Mouse (Mus musculus) spleen, adult 2 months (tissue): ENCODE measurements at regions not wholly inside any gene's neighbourhood (a gene's known extent, or its start where the extent isn't known, plus 50 kb on each side); places are given as distances from the start of the nearest gene placed in this dataset.

Experiments
- CTCF ChIP-seq: fragments of 200-500 bp; IDR thresholded peaks from 2 replicates; pipeline ENCODE4 v1.5.1; 2011; ENCODE audit warnings: mild to moderate bottlenecking, inconsistent platforms; ENCODE audit not compliant: insufficient read depth, insufficient read length, insufficient replicate concordance; ENCODE audit errors: extremely low read depth
- POLR2A ChIP-seq: fragments of 200-500 bp; IDR thresholded peaks from 2 replicates; pipeline ENCODE4 v1.6.1; 2011; ENCODE audit warnings: low read depth, low read length, inconsistent platforms

DNA sequence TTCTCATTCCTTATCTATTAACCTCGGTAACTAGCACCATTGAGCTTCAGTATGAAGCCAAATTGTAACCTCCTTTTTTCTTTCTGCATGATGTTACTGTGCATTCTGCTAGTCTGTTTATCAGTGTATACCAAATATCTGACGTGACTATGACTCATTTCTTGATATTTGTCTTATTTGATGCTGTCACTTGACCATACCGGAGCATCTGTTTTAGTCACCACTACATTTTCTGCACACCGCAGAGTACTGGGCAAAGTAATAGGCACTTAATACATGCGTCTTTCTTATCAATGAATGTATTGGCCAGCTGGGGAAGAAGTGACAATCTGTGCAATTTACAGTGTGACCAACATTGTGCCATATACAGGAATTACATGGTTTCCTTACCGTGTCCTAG lies 289.0 kb downstream of the Ets1 start:
- no peak for TF ChIP-seq CTCF
- TF ChIP-seq POLR2A, result no peak
